Mouse (Mus musculus) ES-Bruce4 (cell line): Measurements from ENCODE around the gene Ntf3. TPM values are rescaled to one million over a fixed set of nuclear protein-coding genes. Genes with fewer than 3 reads are reported as not detected.

Experiments
- H3K27ac ChIP-seq: 2 replicates; pipeline ENCODE4 v1.5.1; 2012; ENCODE audit warnings: low read length, inconsistent platforms; ENCODE audit not compliant: insufficient read depth
- H3K27me3 ChIP-seq: 2 replicates; pipeline ENCODE4 v1.6.1; 2012; ENCODE audit warnings: mild to moderate bottlenecking, low read length, inconsistent platforms; ENCODE audit not compliant: control insufficient read depth, poor library complexity, insufficient read depth, severe bottlenecking
- H3K36me3 ChIP-seq: 2 replicates; pipeline ENCODE4 v1.6.1; 2012; ENCODE audit warnings: inconsistent platforms, mild to moderate bottlenecking, low read length, moderate library complexity; ENCODE audit not compliant: control insufficient read depth, poor library complexity, insufficient read depth, severe bottlenecking
- H3K4me1 ChIP-seq: one replicate; pipeline ENCODE4 v1.8.1; 2011; ENCODE audit warnings: low read length; ENCODE audit not compliant: control insufficient read depth, insufficient read depth
- H3K4me3 ChIP-seq: 2 replicates; pipeline ENCODE4 v1.5.1; 2011; ENCODE audit warnings: low read depth, mild to moderate bottlenecking, low read length
- H3K9ac ChIP-seq: 2 replicates; pipeline ENCODE4 v1.6.1; 2012; ENCODE audit warnings: low read depth, mild to moderate bottlenecking, inconsistent platforms; ENCODE audit not compliant: poor library complexity, severe bottlenecking
- H3K9me3 ChIP-seq: replicated peaks from 2 replicates; pipeline ENCODE4 v1.6.1; 2012; ENCODE audit warnings: mild to moderate bottlenecking, low read length, inconsistent platforms; ENCODE audit not compliant: control insufficient read depth, poor library complexity, insufficient read depth, severe bottlenecking
- CTCF ChIP-seq: IDR thresholded peaks from one replicate; pipeline ENCODE4 v1.8.1; 2011; ENCODE audit warnings: low read depth, low read length
- EP300 ChIP-seq: IDR thresholded peaks from 2 replicates; pipeline ENCODE4 v1.6.1; 2011; ENCODE audit warnings: low read depth, low read length; ENCODE audit not compliant: insufficient read depth
- POLR2A ChIP-seq: IDR thresholded peaks from one replicate; pipeline ENCODE4 v1.8.1; 2011; ENCODE audit warnings: low read length; ENCODE audit not compliant: insufficient read depth
- polyA plus RNA-seq: library from polyadenylated mRNA; stranded (reverse); fragments of >200 nt; gene quantifications from 2 replicates; pipeline ENCODE4 v1.2.4, GENCODE M21; 2011; ENCODE audit warnings: low read depth; ENCODE audit not compliant: missing spikeins, insufficient read depth, insufficient read length

Gene Ntf3
- polyA plus RNA-seq, 1 experiment, result 0.72 TPM

DNA sequence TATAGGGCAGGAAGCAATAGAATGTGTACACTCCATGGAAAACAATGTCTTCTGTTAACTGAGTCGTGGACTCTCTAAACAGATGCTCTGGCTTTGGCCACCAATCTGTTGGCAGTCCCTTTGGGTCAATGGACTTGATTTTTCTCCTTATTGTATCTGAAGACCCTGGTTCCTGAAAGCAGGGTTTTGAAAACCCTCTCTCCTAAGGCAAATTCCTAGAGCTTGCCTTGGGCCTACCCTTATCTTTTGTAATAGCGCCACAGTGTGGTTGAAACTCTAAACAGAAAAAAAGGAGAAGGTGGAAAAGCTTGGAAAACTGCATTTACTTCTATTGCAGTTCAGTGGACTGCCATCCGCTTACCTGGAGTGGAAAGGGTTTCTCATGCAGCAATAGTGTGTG, 1.0 kb upstream of the Ntf3 start:
- H3K36me3 ChIP-seq, result no peaks in the 10 kb centered on the region
- H3K4me3 ChIP-seq, result no peak overlapping the region
- no peak overlapping the region for H3K9ac ChIP-seq
- no peaks in the 10 kb centered on the region for H3K4me1 ChIP-seq
- no peak overlapping the region for H3K27ac ChIP-seq
- TF ChIP-seq CTCF (no peak), EP300 (no peak)
- no peaks in the 10 kb centered on the region for H3K9me3 ChIP-seq
- peaks cover 4% of the 10 kb centered on the region for H3K27me3 ChIP-seq

DNA sequence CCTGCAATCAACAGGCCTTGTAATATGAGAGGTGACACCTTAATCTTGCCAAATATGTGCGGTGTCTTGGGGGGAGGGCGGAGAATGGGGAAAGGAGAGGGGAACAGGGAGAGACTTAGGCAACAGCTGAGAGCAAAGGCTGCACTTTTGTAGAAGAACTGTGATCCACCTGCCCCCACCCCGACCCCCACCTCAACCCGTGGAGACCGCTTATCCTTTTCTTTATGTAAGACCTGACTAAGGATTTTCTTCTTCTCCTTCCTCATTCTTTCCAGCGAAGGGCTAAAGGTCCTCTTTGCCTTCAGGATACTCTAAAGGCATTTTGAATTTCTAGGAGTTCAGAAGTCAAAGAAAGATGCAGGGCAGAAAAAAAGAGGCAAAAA, 489 bp upstream of the Ntf3 start:
- no peak overlapping the region for H3K4me3 ChIP-seq
- H3K9ac ChIP-seq, result no peak overlapping the region
- no peaks in the 10 kb centered on the region for H3K9me3 ChIP-seq
- peaks cover 4% of the 10 kb centered on the region for H3K27me3 ChIP-seq
- no peak for TF ChIP-seq CTCF
- no peak for TF ChIP-seq POLR2A
- no peak for TF ChIP-seq EP300
- H3K36me3 ChIP-seq, result no peaks in the 10 kb centered on the region
- H3K4me1 ChIP-seq, result no peaks in the 10 kb centered on the region
- H3K27ac ChIP-seq, result no peak overlapping the region

DNA sequence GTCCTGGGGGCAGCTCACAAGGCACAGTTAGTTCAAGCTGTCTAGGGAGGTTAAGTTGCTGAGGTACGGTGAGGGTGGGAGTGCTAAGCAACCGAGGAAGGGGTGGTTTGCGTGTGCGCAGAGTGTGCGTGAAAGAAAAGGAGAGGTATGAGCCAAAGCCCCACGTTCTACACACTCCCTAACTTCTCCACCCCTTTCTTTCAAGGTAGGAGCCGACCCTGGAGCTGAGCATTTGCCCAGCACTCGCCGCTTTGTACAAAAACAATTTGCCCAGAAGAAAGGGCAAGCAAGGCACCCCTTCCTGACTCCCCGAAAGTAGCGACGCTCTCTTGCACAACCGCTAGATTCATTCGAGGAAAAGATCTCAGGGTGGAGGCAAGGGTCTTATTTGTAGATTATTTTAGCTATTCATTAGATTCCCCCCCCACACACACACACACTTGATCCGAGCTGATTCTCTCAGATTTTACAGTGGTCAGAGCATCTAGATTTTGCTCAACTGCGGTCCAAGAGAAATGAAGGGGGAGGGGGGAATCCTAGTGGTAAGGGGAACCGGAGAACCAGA, 1.0 kb downstream of the Ntf3 start:
- no peak overlapping the region for H3K9ac ChIP-seq
- no peaks in the 10 kb centered on the region for H3K36me3 ChIP-seq
- no peaks in the 10 kb centered on the region for H3K9me3 ChIP-seq
- no peak for TF ChIP-seq EP300
- no peak for TF ChIP-seq CTCF
- TF ChIP-seq POLR2A, result no peak
- peaks cover 4% of the 10 kb centered on the region for H3K27me3 ChIP-seq
- H3K4me3 ChIP-seq, result no peak overlapping the region
- H3K4me1 ChIP-seq, result no peaks in the 10 kb centered on the region
- H3K27ac ChIP-seq, result no peak overlapping the region

DNA sequence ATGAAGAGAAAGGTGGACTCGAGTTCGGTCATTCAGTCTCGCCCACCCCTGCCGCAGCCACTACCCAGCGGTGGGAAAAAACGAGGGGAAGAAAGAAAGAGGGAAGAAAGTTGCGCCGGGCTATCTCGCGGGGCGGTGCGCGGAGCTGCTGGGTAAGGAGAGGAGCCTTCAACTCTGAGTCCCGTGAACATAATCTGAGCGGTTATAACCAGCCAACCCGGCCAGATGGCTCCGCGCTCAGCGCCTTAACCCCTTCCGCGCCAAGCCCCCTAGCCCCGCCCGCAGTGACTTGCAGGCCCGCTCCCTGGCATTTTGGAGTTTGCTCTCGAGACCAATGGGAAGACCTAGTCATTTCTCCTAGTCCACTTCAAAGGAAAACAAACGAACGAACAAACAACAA, 1.9 kb downstream of the Ntf3 start:
- H3K27me3 ChIP-seq, result peaks cover 4% of the 10 kb centered on the region
- no peaks in the 10 kb centered on the region for H3K36me3 ChIP-seq
- H3K27ac ChIP-seq, result no peak overlapping the region
- peak overlapping the region; percentile 37; the same call in 1 of the 2 replicates for H3K4me3 ChIP-seq
- H3K9ac ChIP-seq, result no peak overlapping the region
- no peak for TF ChIP-seq EP300
- no peak for TF ChIP-seq CTCF
- no peak for TF ChIP-seq POLR2A
- no peaks in the 10 kb centered on the region for H3K4me1 ChIP-seq
- H3K9me3 ChIP-seq, result no peaks in the 10 kb centered on the region

DNA sequence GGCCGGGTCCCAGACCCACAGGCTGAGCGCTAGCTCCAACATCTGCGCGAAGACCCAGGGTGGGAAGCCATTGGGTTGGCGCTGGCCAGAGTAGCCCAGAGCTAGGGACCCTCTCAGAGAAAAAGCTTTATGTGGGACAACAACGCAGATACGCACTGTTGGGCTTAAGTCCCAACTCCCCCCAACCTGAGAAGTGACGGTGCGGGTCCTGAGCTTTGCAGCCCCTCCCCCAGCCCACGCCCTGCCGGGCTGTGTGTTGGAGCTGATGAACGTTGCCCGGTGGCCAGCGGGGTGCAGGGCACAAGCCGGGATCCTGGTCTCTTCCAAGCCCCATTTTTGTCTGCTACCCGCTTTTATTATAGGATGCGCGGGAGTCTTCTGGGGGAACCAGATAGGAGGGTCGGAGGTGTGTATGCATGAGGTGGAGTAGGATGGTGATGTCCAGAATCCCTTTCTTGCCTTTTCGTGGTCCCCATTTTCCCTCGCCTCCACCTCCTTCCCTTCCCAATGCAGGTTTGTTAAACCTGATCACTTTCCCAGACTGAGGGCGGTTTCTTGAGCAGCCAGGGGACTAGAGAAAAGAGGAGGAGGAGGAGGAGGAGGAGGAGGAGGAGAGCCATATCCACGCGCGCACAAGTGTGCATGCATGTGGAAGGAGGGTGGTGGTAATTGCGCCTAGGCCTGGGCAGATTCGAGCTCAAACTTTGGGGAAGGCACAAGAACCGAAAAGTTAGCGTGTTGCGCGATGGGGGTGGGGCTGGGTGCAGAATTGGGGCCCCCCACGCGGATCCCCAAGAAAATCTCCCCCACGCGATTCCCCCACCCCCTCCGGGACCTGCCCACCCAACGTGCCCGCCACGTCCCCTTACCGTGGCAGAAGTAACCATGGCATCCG, 2.6 kb downstream of the Ntf3 start:
- Histone ChIP-seq H3K27ac (no peak overlapping the region), H3K27me3 (peaks cover 4% of the 10 kb centered on the region), H3K4me1 (no peaks in the 10 kb centered on the region), H3K4me3 (peak overlapping the region; percentile 37), H3K9me3 (no peaks in the 10 kb centered on the region), H3K36me3 (no peaks in the 10 kb centered on the region), H3K9ac (no peak overlapping the region)
- no peak for TF ChIP-seq EP300
- no peak for TF ChIP-seq CTCF
- no peak for TF ChIP-seq POLR2A

DNA sequence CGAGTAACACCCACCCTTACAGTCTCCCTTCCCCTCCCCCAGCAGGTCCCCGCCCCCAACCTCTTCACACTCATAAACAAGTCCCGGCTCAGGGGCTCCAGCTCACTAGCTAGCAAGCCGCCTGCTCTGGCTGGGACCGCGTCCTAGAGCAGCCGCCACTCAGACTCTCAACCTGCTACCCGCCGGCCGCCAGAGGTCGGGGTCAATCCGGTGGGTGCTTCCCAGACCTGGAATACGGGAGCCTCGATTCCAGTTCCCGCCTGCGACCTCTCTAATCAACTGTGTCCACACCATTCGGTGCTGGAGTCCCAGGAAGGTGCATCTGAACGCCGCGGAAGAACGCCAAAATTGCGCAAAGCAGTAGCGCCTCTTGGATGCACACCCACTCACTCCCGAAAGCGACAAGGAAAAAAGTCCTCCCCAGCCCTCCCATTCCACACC, 3.5 kb downstream of the Ntf3 start:
- Histone ChIP-seq H3K4me3 (peak overlapping the region; percentile 21; the same call in 1 of the 2 replicates), H3K27ac (no peak overlapping the region), H3K9me3 (no peaks in the 10 kb centered on the region), H3K4me1 (no peaks in the 10 kb centered on the region), H3K9ac (peak overlapping the region; percentile 1; the same call in 1 of the 2 replicates), H3K27me3 (peaks cover 4% of the 10 kb centered on the region), H3K36me3 (no peaks in the 10 kb centered on the region)
- TF ChIP-seq EP300, result no peak
- no peak for TF ChIP-seq POLR2A
- no peak for TF ChIP-seq CTCF
